Mouse (Mus musculus): ENCODE data around the gene Haus5. TPM values are rescaled to one million over a fixed set of nuclear protein-coding genes. Genes with fewer than 3 reads are reported as not detected.

The Haus5 gene
- total RNA-seq, 2 experiments from 2014 or later, result 49.9 to 50.1 TPM

Other genes starting within 250 kb of the Haus5 start
Only the 30 nearest of the 33 such genes appear.
- gene Aplp1, start 219.5 kb downstream of the Haus5 start, total RNA-seq (2015; ENCODE audit: low replicate concordance), result not detected in 2 replicates
- not detected in 2 replicates for gene Aplp1, start 219.5 kb downstream of the Haus5 start, total RNA-seq (2017; ENCODE audit: low replicate concordance)
- not detected in 2 replicates for gene Kirrel2, start 207.3 kb downstream of the Haus5 start, total RNA-seq (2015; ENCODE audit: low replicate concordance)
- not detected in 2 replicates for gene Kirrel2, start 207.3 kb downstream of the Haus5 start, total RNA-seq (2017; ENCODE audit: low replicate concordance)
- gene Nphs1, start 206.7 kb downstream of the Haus5 start, total RNA-seq (2015; ENCODE audit: low replicate concordance), result not detected in 2 replicates
- gene Nphs1, start 206.7 kb downstream of the Haus5 start, total RNA-seq (2017; ENCODE audit: low replicate concordance), result 1.2 TPM in 1 of 2 replicates, not detected in the other
- not detected in 2 replicates for gene Prodh2, start 171.4 kb downstream of the Haus5 start, total RNA-seq (2015; ENCODE audit: low replicate concordance)
- gene Prodh2, start 171.4 kb downstream of the Haus5 start, total RNA-seq (2017; ENCODE audit: low replicate concordance), result not detected in 2 replicates
- gene Arhgap33, start 129.9 kb downstream of the Haus5 start, total RNA-seq (2015; ENCODE audit: low replicate concordance), result 73.5 and 85.9 TPM in 2 replicates
- gene Arhgap33, start 129.9 kb downstream of the Haus5 start, total RNA-seq (2017; ENCODE audit: low replicate concordance), result 43.0 and 77.7 TPM in 2 replicates
- gene Hspb6, start 112.8 kb downstream of the Haus5 start, total RNA-seq (2015; ENCODE audit: low replicate concordance), result 62.7 and 79.2 TPM in 2 replicates
- 19.0 and 21.8 TPM in 2 replicates for gene Hspb6, start 112.8 kb downstream of the Haus5 start, total RNA-seq (2017; ENCODE audit: low replicate concordance)
- 16.8 and 24.5 TPM in 2 replicates for gene Proser3, start 112.7 kb downstream of the Haus5 start, total RNA-seq (2015; ENCODE audit: low replicate concordance)
- gene Proser3, start 112.7 kb downstream of the Haus5 start, total RNA-seq (2017; ENCODE audit: low replicate concordance), result 10.9 and 18.1 TPM in 2 replicates
- gene Lin37, start 105.2 kb downstream of the Haus5 start, total RNA-seq (2015; ENCODE audit: low replicate concordance), result 31.4 and 56.2 TPM in 2 replicates
- gene Lin37, start 105.2 kb downstream of the Haus5 start, total RNA-seq (2017; ENCODE audit: low replicate concordance), result 12.5 and 22.3 TPM in 2 replicates
- 8.4 and 43.6 TPM in 2 replicates for gene U2af1l4, start 101.7 kb downstream of the Haus5 start, total RNA-seq (2015; ENCODE audit: low replicate concordance)
- 40.8 and 59.9 TPM in 2 replicates for gene U2af1l4, start 101.7 kb downstream of the Haus5 start, total RNA-seq (2017; ENCODE audit: low replicate concordance)
- gene Gm49396, start 101.7 kb downstream of the Haus5 start, total RNA-seq (2015; ENCODE audit: low replicate concordance), result 3.2 and 4.2 TPM in 2 replicates
- 6.8 and 7.2 TPM in 2 replicates for gene Gm49396, start 101.7 kb downstream of the Haus5 start, total RNA-seq (2017; ENCODE audit: low replicate concordance)
- gene Psenen, start 101.4 kb downstream of the Haus5 start, total RNA-seq (2015; ENCODE audit: low replicate concordance), result 67.4 and 73.8 TPM in 2 replicates
- gene Psenen, start 101.4 kb downstream of the Haus5 start, total RNA-seq (2017; ENCODE audit: low replicate concordance), result 32.9 and 98.7 TPM in 2 replicates
- 5.4 and 24.7 TPM in 2 replicates for gene Igflr1, start 99.6 kb downstream of the Haus5 start, total RNA-seq (2015; ENCODE audit: low replicate concordance)
- 3.3 TPM in 1 of 2 replicates, not detected in the other for gene Igflr1, start 99.6 kb downstream of the Haus5 start, total RNA-seq (2017; ENCODE audit: low replicate concordance)
- gene Kmt2b, start 76.3 kb downstream of the Haus5 start, total RNA-seq (2015; ENCODE audit: low replicate concordance), result 155 and 163 TPM in 2 replicates
- gene Kmt2b, start 76.3 kb downstream of the Haus5 start, total RNA-seq (2017; ENCODE audit: low replicate concordance), result 47.9 and 48.0 TPM in 2 replicates
- not detected in 2 replicates for gene Zbtb32, start 66.1 kb downstream of the Haus5 start, total RNA-seq (2015; ENCODE audit: low replicate concordance)
- gene Zbtb32, start 66.1 kb downstream of the Haus5 start, total RNA-seq (2017; ENCODE audit: low replicate concordance), result 0.39 TPM in 1 of 2 replicates, not detected in the other
- gene Upk1a, start 52.1 kb downstream of the Haus5 start, total RNA-seq (2015; ENCODE audit: low replicate concordance), result not detected in 2 replicates
- gene Upk1a, start 52.1 kb downstream of the Haus5 start, total RNA-seq (2017; ENCODE audit: low replicate concordance), result 2.7 TPM in 1 of 2 replicates, not detected in the other
- gene Cox6b1, start 38.8 kb downstream of the Haus5 start, total RNA-seq (2015; ENCODE audit: low replicate concordance), result 152 and 165 TPM in 2 replicates
- gene Cox6b1, start 38.8 kb downstream of the Haus5 start, total RNA-seq (2017; ENCODE audit: low replicate concordance), result 128 and 263 TPM in 2 replicates
- gene Etv2, start 29.1 kb downstream of the Haus5 start, total RNA-seq (2015; ENCODE audit: low replicate concordance), result not detected in 2 replicates
- not detected in 2 replicates for gene Etv2, start 29.1 kb downstream of the Haus5 start, total RNA-seq (2017; ENCODE audit: low replicate concordance)
- gene Rbm42, start 14.7 kb downstream of the Haus5 start, total RNA-seq (2015; ENCODE audit: low replicate concordance), result 35.0 and 44.9 TPM in 2 replicates
- gene Rbm42, start 14.7 kb downstream of the Haus5 start, total RNA-seq (2017; ENCODE audit: low replicate concordance), result 11.4 and 26.3 TPM in 2 replicates
- not detected in 2 replicates for gene Pmis2, start 6.6 kb upstream of the Haus5 start, total RNA-seq (2015; ENCODE audit: low replicate concordance)
- gene Pmis2, start 6.6 kb upstream of the Haus5 start, total RNA-seq (2017; ENCODE audit: low replicate concordance), result not detected in 2 replicates
- gene 2200002J24Rik, start 33.9 kb upstream of the Haus5 start, total RNA-seq (2015; ENCODE audit: low replicate concordance), result not detected in 2 replicates
- gene 2200002J24Rik, start 33.9 kb upstream of the Haus5 start, total RNA-seq (2017; ENCODE audit: low replicate concordance), result not detected in 2 replicates
- gene Atp4a, start 47.2 kb upstream of the Haus5 start, total RNA-seq (2015; ENCODE audit: low replicate concordance), result 4.0 TPM in 1 of 2 replicates, not detected in the other
- not detected in 2 replicates for gene Atp4a, start 47.2 kb upstream of the Haus5 start, total RNA-seq (2017; ENCODE audit: low replicate concordance)
- 5.4 and 21.0 TPM in 2 replicates for gene Tmem147, start 64.5 kb upstream of the Haus5 start, total RNA-seq (2015; ENCODE audit: low replicate concordance)
- 5.1 and 11.2 TPM in 2 replicates for gene Tmem147, start 64.5 kb upstream of the Haus5 start, total RNA-seq (2017; ENCODE audit: low replicate concordance)
- not detected in 2 replicates for gene Gapdhs, start 78.7 kb upstream of the Haus5 start, total RNA-seq (2015; ENCODE audit: low replicate concordance)
- gene Gapdhs, start 78.7 kb upstream of the Haus5 start, total RNA-seq (2017; ENCODE audit: low replicate concordance), result not detected in 2 replicates
- gene Sbsn, start 86.5 kb upstream of the Haus5 start, total RNA-seq (2015; ENCODE audit: low replicate concordance), result not detected in 2 replicates
- not detected in 2 replicates for gene Sbsn, start 86.5 kb upstream of the Haus5 start, total RNA-seq (2017; ENCODE audit: low replicate concordance)
- 1.7 and 9.4 TPM in 2 replicates for gene Dmkn, start 98.8 kb upstream of the Haus5 start, total RNA-seq (2015; ENCODE audit: low replicate concordance)
- 9.7 TPM in 1 of 2 replicates, not detected in the other for gene Dmkn, start 98.8 kb upstream of the Haus5 start, total RNA-seq (2017; ENCODE audit: low replicate concordance)
- gene Krtdap, start 122.9 kb upstream of the Haus5 start, total RNA-seq (2015; ENCODE audit: low replicate concordance), result not detected in 2 replicates
- not detected in 2 replicates for gene Krtdap, start 122.9 kb upstream of the Haus5 start, total RNA-seq (2017; ENCODE audit: low replicate concordance)
- gene Ffar2, start 158.8 kb upstream of the Haus5 start, total RNA-seq (2015; ENCODE audit: low replicate concordance), result 2.2 and 7.1 TPM in 2 replicates
- 3.1 and 6.0 TPM in 2 replicates for gene Ffar2, start 158.8 kb upstream of the Haus5 start, total RNA-seq (2017; ENCODE audit: low replicate concordance)
- gene Ffar3, start 191.2 kb upstream of the Haus5 start, total RNA-seq (2015; ENCODE audit: low replicate concordance), result not detected in 2 replicates
- not detected in 2 replicates for gene Ffar3, start 191.2 kb upstream of the Haus5 start, total RNA-seq (2017; ENCODE audit: low replicate concordance)
- not detected in 2 replicates for gene Ffar1, start 196.6 kb upstream of the Haus5 start, total RNA-seq (2015; ENCODE audit: low replicate concordance)
- not detected in 2 replicates for gene Ffar1, start 196.6 kb upstream of the Haus5 start, total RNA-seq (2017; ENCODE audit: low replicate concordance)
- gene Cd22, start 215.3 kb upstream of the Haus5 start, total RNA-seq (2015; ENCODE audit: low replicate concordance), result 2.9 and 3.6 TPM in 2 replicates
- gene Cd22, start 215.3 kb upstream of the Haus5 start, total RNA-seq (2017; ENCODE audit: low replicate concordance), result 1.0 and 3.3 TPM in 2 replicates

All from erythroid progenitor cell, adult 5-6 weeks (primary cell).